ENCODE assay signal across 22 mouse cellular contexts in the genomic region with DNA sequence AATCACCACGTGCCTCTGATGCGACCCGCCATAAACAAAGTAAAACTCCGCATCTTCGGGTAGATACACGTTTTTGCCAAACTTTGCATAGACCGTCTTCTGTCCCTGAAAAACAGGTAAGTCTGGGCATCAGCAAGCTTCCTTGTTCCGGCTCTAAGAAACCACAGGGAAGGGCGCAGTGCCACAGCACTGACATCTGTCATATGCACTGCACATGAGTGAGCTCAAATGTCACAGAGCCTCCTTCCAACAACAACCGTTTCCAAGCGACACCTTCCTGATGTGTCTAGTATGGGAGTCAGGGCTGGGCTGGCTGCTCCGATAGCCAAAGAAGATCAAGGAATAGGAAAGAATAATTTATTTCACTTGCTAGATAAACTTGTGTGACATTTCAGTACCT.
"Had no signal": no experiment of that assay in that cellular context is flagged by ENCODE, and none has a peak within 500 bp of the region (broad histone marks: within the 10 kb centered on the region; RNA-seq: fewer than 3 reads in every experiment).

No protein-coding gene starts in this region.

- DNase-seq: gastrocnemius, postnatal 14 days; gastrocnemius, postnatal 36 days; heart, adult 18-20 months; heart, postnatal 10 days; kidney, adult 11 months; kidney, adult 9 months; kidney, postnatal 14 days; layer of hippocampus, adult 9-11 months; layer of hippocampus, postnatal 36 days; left cerebral cortex, postnatal 4 days; liver, embryonic 13.5 days had no signal

- ATAC-seq: hindbrain, postnatal 0 days; intestine, embryonic 16.5 days had no signal

- H3K36me3 ChIP-seq: heart, embryonic 10.5 days; hindbrain, embryonic 13.5 days; hindbrain, embryonic 15.5 days; kidney, embryonic 15.5 days; limb, embryonic 13.5 days; limb, embryonic 15.5 days; liver, embryonic 13.5 days; liver, embryonic 15.5 days had no signal

- H3K4me2 ChIP-seq: heart, embryonic 12.5 days; hindbrain, embryonic 13.5 days; hindbrain, embryonic 15.5 days; kidney, embryonic 15.5 days; limb, embryonic 13.5 days; limb, embryonic 15.5 days; liver, embryonic 13.5 days; liver, embryonic 15.5 days had no signal

- H3K9me3 ChIP-seq: heart, embryonic 10.5 days; hindbrain, embryonic 13.5 days; hindbrain, embryonic 15.5 days; kidney, embryonic 15.5 days; limb, embryonic 13.5 days; limb, embryonic 15.5 days; liver, embryonic 13.5 days; liver, embryonic 15.5 days had no signal

- H3K27me3 ChIP-seq: heart, embryonic 12.5 days; hindbrain, embryonic 13.5 days; hindbrain, embryonic 15.5 days; kidney, embryonic 15.5 days; limb, embryonic 13.5 days; limb, embryonic 15.5 days; liver, embryonic 13.5 days; liver, embryonic 15.5 days had no signal

- H3K27ac ChIP-seq: heart, embryonic 10.5 days; hindbrain, embryonic 13.5 days; hindbrain, embryonic 15.5 days; hindbrain, postnatal 0 days; kidney, postnatal 0 days; limb, embryonic 13.5 days; limb, embryonic 15.5 days; liver, embryonic 13.5 days; liver, embryonic 15.5 days had no signal

- H3K4me3 ChIP-seq: heart, embryonic 10.5 days; heart, embryonic 12.5 days; hindbrain, embryonic 13.5 days; hindbrain, embryonic 15.5 days; kidney, embryonic 15.5 days; limb, embryonic 13.5 days; limb, embryonic 15.5 days; liver, embryonic 13.5 days; liver, embryonic 15.5 days had no signal

- H3K9ac ChIP-seq: heart, embryonic 12.5 days; hindbrain, embryonic 13.5 days; hindbrain, embryonic 15.5 days; kidney, embryonic 15.5 days; limb, embryonic 13.5 days; limb, embryonic 15.5 days; liver, embryonic 13.5 days; liver, embryonic 15.5 days had no signal

- H3K4me1 ChIP-seq: heart, embryonic 10.5 days; hindbrain, embryonic 15.5 days; liver, embryonic 13.5 days; liver, embryonic 15.5 days had no signal
